Mouse (Mus musculus): ENCODE measurements around the gene Snrnp40.

Gene Snrnp40

GRCm38 (mm10) chr4:130389927-130390326, 30.0 kb downstream of the Snrnp40 start:
- Histone ChIP-seq H3K27me3 (ENCODE audit: insufficient read depth, low read length) (no peaks in the 10 kb centered on the region), H3K4me1 (replicated peaks; ENCODE audit: low read depth, low read length) (peaks cover 10% of the 10 kb centered on the region), H3K36me3 (ENCODE audit: insufficient read depth, low read length) (peaks cover 67% of the 10 kb centered on the region), H3K9me3 (ENCODE audit: low read length) (no peaks in the 10 kb centered on the region), H3K4me3 (replicated peaks; ENCODE audit: low read length) (no peak overlapping the region)
- TF ChIP-seq CTCF (conservative IDR thresholded peaks at IDR 0.05; ENCODE audit: low read length) (no peak), POU5F1 (IDR thresholded peaks at IDR 0.05; ENCODE audit: borderline replicate concordance, low read length) (no peak), NANOG (IDR thresholded peaks at IDR 0.05; ENCODE audit: borderline replicate concordance, low read length) (no peak)

DNA sequence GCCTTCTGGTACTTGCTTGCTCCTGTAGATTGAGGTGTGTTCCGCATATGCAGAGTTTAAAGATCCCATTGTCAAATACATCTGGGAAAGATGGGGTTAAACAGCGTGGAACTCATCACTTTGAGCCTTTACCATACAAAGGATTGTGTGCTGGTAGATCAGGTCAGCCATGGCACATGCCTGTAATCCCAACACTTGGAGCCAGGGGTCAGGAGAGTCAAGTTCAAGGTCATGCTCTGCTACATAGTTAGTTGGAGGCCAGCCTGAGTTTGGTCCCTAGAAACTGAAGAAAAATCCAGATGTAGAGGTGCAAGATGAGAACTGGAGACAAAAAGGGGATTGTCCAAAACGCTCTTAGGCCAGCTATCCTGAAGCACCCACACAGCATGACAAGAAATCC, 31.3 kb downstream of the Snrnp40 start:
- TF ChIP-seq NANOG (IDR thresholded peaks at IDR 0.05; ENCODE audit: borderline replicate concordance, low read length) (no peak), POU5F1 (IDR thresholded peaks at IDR 0.05; ENCODE audit: borderline replicate concordance, low read length) (no peak), CTCF (conservative IDR thresholded peaks at IDR 0.05; ENCODE audit: low read length) (no peak)
- peaks cover 10% of the 10 kb centered on the region for H3K4me1 ChIP-seq (replicated peaks; ENCODE audit: low read depth, low read length)
- no peaks in the 10 kb centered on the region for H3K9me3 ChIP-seq (ENCODE audit: low read length)
- peaks cover 53% of the 10 kb centered on the region for H3K36me3 ChIP-seq (ENCODE audit: insufficient read depth, low read length)
- no peaks in the 10 kb centered on the region for H3K27me3 ChIP-seq (ENCODE audit: insufficient read depth, low read length)
- H3K4me3 ChIP-seq (replicated peaks; ENCODE audit: low read length), result no peak overlapping the region

All from E14TG2a.4 (cell line).